Mouse (Mus musculus) liver, embryonic 16.5 days (tissue): ENCODE measurements at regions not wholly inside any gene's neighbourhood (a gene's known extent, or its start where the extent isn't known, plus 50 kb on each side); places are given as distances from the start of the nearest gene placed in this dataset.

Experiments
- ATAC-seq: fragments of 200-750 bp; cut with Nextera tagmentation; 2 replicates; pipeline ENCODE4 v1.8.0; 2017; ENCODE audit warnings: low read depth, mild to moderate bottlenecking, moderate number of reproducible peaks, moderate library complexity
- H3K27ac ChIP-seq: fragments of 300-500 bp; sonication (generic); 2 replicates; pipeline ENCODE4 v1.5.1; 2014; ENCODE audit warnings: mild to moderate bottlenecking, low read length
- H3K27me3 ChIP-seq: fragments of 300-500 bp; sonication (generic); 2 replicates; pipeline ENCODE4 v1.6.1; 2014; ENCODE audit warnings: low read depth, low read length, mixed read lengths; ENCODE audit not compliant: control insufficient read depth, insufficient read depth
- H3K36me3 ChIP-seq: fragments of 300-500 bp; sonication (generic); 2 replicates; pipeline ENCODE4 v1.6.1; 2014; ENCODE audit warnings: mild to moderate bottlenecking; ENCODE audit not compliant: control insufficient read depth, insufficient read depth
- H3K4me1 ChIP-seq: fragments of 300-500 bp; sonication (generic); 2 replicates; pipeline ENCODE4 v1.6.1; 2014; ENCODE audit warnings: low read depth, low read length, mixed read lengths; ENCODE audit not compliant: control insufficient read depth
- H3K4me2 ChIP-seq: fragments of 300-500 bp; sonication (generic); 2 replicates; pipeline ENCODE4 v1.6.1; 2014; ENCODE audit warnings: low read depth, low read length, mixed read lengths
- H3K4me3 ChIP-seq: fragments of 300-500 bp; sonication (generic); 2 replicates; pipeline ENCODE4 v1.5.1; 2014; ENCODE audit warnings: low read depth, mild to moderate bottlenecking, low read length
- H3K9ac ChIP-seq: fragments of 300-500 bp; sonication (generic); 2 replicates; pipeline ENCODE4 v1.6.1; 2014; ENCODE audit warnings: low read depth, low read length
- H3K9me3 ChIP-seq: fragments of 300-500 bp; sonication (generic); replicated peaks from 2 replicates; pipeline ENCODE4 v1.6.1; 2016; ENCODE audit warnings: low read length; ENCODE audit not compliant: control insufficient read depth
- WGBS: fragments of 180-500 bp; shearing (Covaris S2); extraction: QIAGEN DNeasy Blood & Tissue Kit; methylation state at CpG from one replicate; pipeline ENCODE4 v1.1.7; 2014; ENCODE audit not compliant: insufficient replicate concordance; 5-methylcytosine and 5-hydroxymethylcytosine counted together

GRCm38 (mm10) chr4:84222057-84222717, 452.9 kb downstream of the Bnc2 start:
- H3K4me2 ChIP-seq = no peak overlapping the region
- WGBS = 56% methylated on average over 4 of the region's 4 CpGs
- no peaks in the 10 kb centered on the region for H3K9me3 ChIP-seq
- H3K4me1 ChIP-seq = no peaks in the 10 kb centered on the region
- H3K9ac ChIP-seq = no peak overlapping the region
- H3K27me3 ChIP-seq = no peaks in the 10 kb centered on the region
- H3K36me3 ChIP-seq = no peaks in the 10 kb centered on the region
- no peak overlapping the region for H3K4me3 ChIP-seq
- H3K27ac ChIP-seq = no peak overlapping the region
- no peak for ATAC-seq

GRCm38 (mm10) chr4:84222805-84223335, 452.2 kb downstream of the Bnc2 start:
- Histone ChIP-seq H3K4me1 (no peaks in the 10 kb centered on the region), H3K36me3 (no peaks in the 10 kb centered on the region), H3K27ac (no peak overlapping the region), H3K9me3 (no peaks in the 10 kb centered on the region), H3K9ac (no peak overlapping the region), H3K4me3 (no peak overlapping the region), H3K4me2 (no peak overlapping the region), H3K27me3 (no peaks in the 10 kb centered on the region)
- WGBS = 73% methylated on average over 11 of the region's 11 CpGs
- no peak for ATAC-seq

- 59% methylated on average over 6 of the region's 6 CpGs for WGBS
- no peak for ATAC-seq
- no peaks in the 10 kb centered on the region for H3K9me3 ChIP-seq
- H3K36me3 ChIP-seq = no peaks in the 10 kb centered on the region
- H3K4me2 ChIP-seq = no peak overlapping the region
- no peak overlapping the region for H3K4me3 ChIP-seq
- H3K27ac ChIP-seq = no peak overlapping the region
- no peaks in the 10 kb centered on the region for H3K4me1 ChIP-seq
- H3K27me3 ChIP-seq = no peaks in the 10 kb centered on the region
- no peak overlapping the region for H3K9ac ChIP-seq
Measured at GRCm38 (mm10) chr4:84224556-84224955, 450.5 kb downstream of the Bnc2 start.
